Mouse (Mus musculus) small intestine, adult 2 months (tissue): ENCODE data around the gene Thap2. TPM values are rescaled to one million over a fixed set of nuclear protein-coding genes. Genes with fewer than 3 reads are reported as not detected.

Experiments
- H3K27ac ChIP-seq: fragments of 200-500 bp; 2 replicates; pipeline ENCODE4 v1.5.1; 2012; ENCODE audit warnings: low read depth, low read length, control low read depth, inconsistent platforms; ENCODE audit not compliant: insufficient read depth
- H3K27me3 ChIP-seq: fragments of 200-500 bp; 2 replicates; pipeline ENCODE4 v1.6.1; 2012; ENCODE audit warnings: mild to moderate bottlenecking, moderate library complexity, low read length, inconsistent platforms; ENCODE audit not compliant: control insufficient read depth, insufficient read depth
- H3K36me3 ChIP-seq: fragments of 200-500 bp; 2 replicates; pipeline ENCODE4 v1.6.1; 2012; ENCODE audit warnings: mild to moderate bottlenecking, low read length, control low read depth, inconsistent platforms; ENCODE audit not compliant: control insufficient read depth, insufficient read depth
- H3K4me1 ChIP-seq: fragments of 200-500 bp; 2 replicates; pipeline ENCODE4 v1.6.1; 2012; ENCODE audit warnings: low read length, inconsistent platforms, mixed read lengths; ENCODE audit not compliant: control insufficient read depth, insufficient read depth, insufficient read length
- H3K4me3 ChIP-seq: fragments of 200-500 bp; 2 replicates; pipeline ENCODE4 v1.5.1; 2012; ENCODE audit warnings: low read depth, mild to moderate bottlenecking, control low read depth, inconsistent platforms, low read length, moderate library complexity
- CTCF ChIP-seq: fragments of 200-500 bp; IDR thresholded peaks from 2 replicates; pipeline ENCODE4 v1.5.1; 2012; ENCODE audit warnings: low read depth, mild to moderate bottlenecking, control low read depth, inconsistent platforms, low read length, moderate library complexity, mixed read lengths; ENCODE audit not compliant: insufficient replicate concordance, insufficient read length; ENCODE audit errors: extremely low read depth
- POLR2A ChIP-seq: fragments of 200-500 bp; IDR thresholded peaks from 2 replicates; pipeline ENCODE4 v1.6.1; 2012; ENCODE audit warnings: low read depth, mild to moderate bottlenecking, control low read depth, inconsistent platforms, low read length, moderate library complexity
- WGBS: fragments of 180-500 bp; shearing (Covaris S2); methylation state at CpG from one replicate; pipeline ENCODE4 v1.1.7; 2018; 5-methylcytosine and 5-hydroxymethylcytosine counted together
- polyA plus RNA-seq: library from polyadenylated mRNA; depleted of rRNA; stranded (reverse); fragments of >200 nt; gene quantifications from 2 replicates; pipeline ENCODE4 v1.2.3, GENCODE M21; 2012; rRNA removed

The Thap2 gene
- polyA plus RNA-seq, 1 experiment = 2.1 TPM

DNA sequence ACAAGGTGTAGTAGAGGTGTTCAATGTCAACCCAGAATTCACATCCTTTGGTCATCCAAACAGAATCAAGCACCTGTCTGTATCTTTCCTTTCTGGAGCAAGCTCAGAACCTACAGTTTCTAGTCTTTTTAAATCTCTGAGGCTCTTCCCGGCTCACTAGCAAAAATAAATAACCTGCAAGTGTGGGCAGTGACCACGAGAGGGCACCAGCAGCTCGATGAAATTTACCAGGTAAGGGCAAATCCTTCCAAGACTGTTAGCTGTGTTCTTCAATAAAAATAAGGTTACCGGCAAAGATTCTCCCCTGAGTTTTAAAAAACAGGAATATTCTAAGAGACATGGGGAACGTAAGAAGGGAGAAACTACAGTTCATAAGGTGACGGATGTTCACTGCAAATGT, 60.9 kb downstream of the Thap2 start:
- H3K4me1 ChIP-seq = no peaks in the 10 kb centered on the region
- H3K27ac ChIP-seq = no peak overlapping the region
- TF ChIP-seq POLR2A (no peak), CTCF (peak; percentile 81; the same call in 1 of the 2 replicates)
- no peaks in the 10 kb centered on the region for H3K27me3 ChIP-seq
- no peaks in the 10 kb centered on the region for H3K36me3 ChIP-seq
- H3K4me3 ChIP-seq = no peak overlapping the region
- WGBS = 7% methylated on average over 6 of the region's 6 CpGs

DNA sequence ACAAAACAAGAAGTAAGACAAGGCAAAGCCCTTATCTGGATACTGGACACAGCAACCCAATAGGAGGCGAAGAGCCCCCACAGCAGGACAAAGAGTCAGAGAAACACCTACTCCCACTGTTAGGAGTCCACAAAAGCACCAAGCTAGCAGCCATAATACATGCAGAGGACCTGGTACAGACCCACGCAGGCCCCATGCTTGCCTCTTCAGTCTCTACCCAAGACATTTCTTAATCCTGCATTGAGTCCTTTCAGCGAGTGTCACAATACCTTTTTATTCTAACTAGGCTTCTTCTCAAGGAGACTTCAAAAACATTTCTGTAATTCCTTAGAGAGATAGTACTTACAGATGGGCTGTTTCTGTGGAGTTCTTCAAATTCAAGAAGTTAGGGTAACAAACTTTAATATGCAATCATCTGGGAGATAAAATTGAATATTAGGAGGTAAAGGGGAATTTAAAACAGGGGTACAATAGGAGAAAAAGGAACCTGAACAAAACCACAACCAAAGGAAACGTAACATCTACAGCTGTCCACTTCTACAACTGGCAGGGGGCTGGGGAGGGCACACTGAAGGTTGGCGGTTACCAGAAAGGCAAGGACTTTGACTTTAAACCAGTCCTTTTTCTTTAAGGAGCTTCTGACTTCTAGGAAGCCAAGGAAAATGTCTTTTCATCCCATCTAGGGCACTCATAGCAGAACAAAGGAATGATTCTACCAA, 62.8 kb downstream of the Thap2 start:
- Histone ChIP-seq H3K36me3 (no peaks in the 10 kb centered on the region), H3K27me3 (no peaks in the 10 kb centered on the region), H3K4me3 (no peak overlapping the region), H3K4me1 (no peaks in the 10 kb centered on the region), H3K27ac (no peak overlapping the region)
- no peak for TF ChIP-seq POLR2A
- no peak for TF ChIP-seq CTCF
- WGBS = 88% methylated on average over 5 of the region's 5 CpGs

Other genes with a start within 250 kb of the Thap2 start
- gene Tph2, start 199.4 kb downstream of the Thap2 start, polyA plus RNA-seq = not detected in 2 replicates
- gene Tbc1d15, start 133.0 kb downstream of the Thap2 start, polyA plus RNA-seq = 1.8 and 6.2 TPM in 2 replicates
- gene Rab21, start 68.8 kb downstream of the Thap2 start, polyA plus RNA-seq = 12.6 and 28.8 TPM in 2 replicates
- 17.0 and 29.9 TPM in 2 replicates for gene Tmem19, start 21.9 kb downstream of the Thap2 start, polyA plus RNA-seq
- 3.3 and 5.3 TPM in 2 replicates for gene Zfc3h1, start 516 bp upstream of the Thap2 start, polyA plus RNA-seq
- not detected in 2 replicates for gene A930009A15Rik, start 185.5 kb upstream of the Thap2 start, polyA plus RNA-seq
- gene Lgr5, start 203.3 kb upstream of the Thap2 start, polyA plus RNA-seq = 10.2 and 15.0 TPM in 2 replicates